In the genomic region with DNA sequence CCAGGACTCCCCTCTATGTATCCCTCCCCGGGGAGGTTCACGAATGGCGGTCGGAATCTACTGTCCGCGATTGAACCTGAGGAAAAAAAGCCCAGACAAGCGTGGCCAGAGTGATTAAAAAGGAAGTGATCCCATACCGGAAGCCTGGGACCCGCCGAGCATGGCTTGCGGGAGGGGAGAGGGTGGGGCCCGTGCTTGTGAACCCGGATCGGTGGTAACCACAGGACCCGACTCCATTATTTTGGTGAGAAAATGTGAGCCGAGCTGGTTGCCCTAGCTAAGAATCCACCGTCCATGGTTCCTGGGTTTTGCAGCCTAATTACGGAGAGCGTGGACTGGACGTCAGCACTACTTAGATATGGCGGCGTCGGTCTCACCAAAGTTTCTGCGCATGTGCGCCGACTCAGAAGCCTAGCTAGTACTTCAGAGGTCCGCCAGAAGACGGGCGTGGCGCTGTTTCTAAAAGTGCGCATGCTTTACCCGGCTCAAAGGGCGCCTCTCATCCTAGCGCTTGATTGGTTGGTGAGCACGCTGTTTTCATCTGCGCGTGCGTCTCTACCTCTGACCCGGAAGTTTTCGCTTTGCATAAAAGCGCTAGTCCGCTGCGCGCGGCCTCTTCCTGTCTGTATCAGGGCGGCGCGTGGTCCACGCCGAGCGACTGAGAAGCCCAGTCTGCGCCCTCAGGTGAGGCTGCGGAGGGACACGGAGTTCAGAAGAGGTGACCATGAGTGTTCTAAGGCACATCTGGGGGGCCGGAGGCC, we compare ENCODE assay signal across 8 mouse cellular contexts. TPM values are rescaled to one million over a fixed set of nuclear protein-coding genes. Genes with fewer than 3 reads are reported as not detected.
DNase-seq lines count a peak whose midpoint lies in the region; ATAC-seq lines count a peak whose summit lies in the region.

Gene Rps5 (plus strand): TSS at position 586 of the 761 bp plus-strand sequence.

- peak; percentile 98 for ATAC-seq in heart, embryonic 13.5 days (ENCODE audit: extremely low read depth, insufficient number of reproducible peaks, low FRiP score, low TSS enrichment)
- ATAC-seq in liver, embryonic 12.5 days = peak; percentile 97
- ATAC-seq in stomach, embryonic 15.5 days (ENCODE audit: insufficient read depth, low FRiP score, low read depth) = peak; percentile 98

- H3K9ac ChIP-seq in heart, embryonic 13.5 days = peak within 1 kb of the TSS; percentile 96
- peak within 1 kb of the TSS; percentile 87 for H3K9ac ChIP-seq in liver, embryonic 12.5 days
- H3K9ac ChIP-seq in stomach, embryonic 15.5 days = peak within 1 kb of the TSS; percentile 77

- H3K36me3 ChIP-seq in heart, embryonic 13.5 days = peaks cover 41% of the 10 kb centered on the region
- H3K36me3 ChIP-seq in liver, embryonic 12.5 days = peaks cover 41% of the 10 kb centered on the region
- H3K36me3 ChIP-seq in stomach, embryonic 15.5 days = peaks cover 30% of the 10 kb centered on the region

- H3K27me3 ChIP-seq in heart, embryonic 13.5 days (replicated peaks) = peaks cover 2% of the 10 kb centered on the region; the same call in 1 of the 2 replicates
- H3K27me3 ChIP-seq in liver, embryonic 12.5 days (replicated peaks) = no peaks in the 10 kb centered on the region
- no peaks in the 10 kb centered on the region for H3K27me3 ChIP-seq in stomach, embryonic 15.5 days (replicated peaks)

- under 1% methylated on average over 55 of the region's 55 CpGs for WGBS in heart, embryonic 13.5 days
- under 1% methylated on average over 55 of the region's 55 CpGs for WGBS in liver, embryonic 12.5 days (ENCODE audit: insufficient replicate concordance)
- under 1% methylated on average over 55 of the region's 55 CpGs for WGBS in stomach, embryonic 15.5 days

- peak within 1 kb of the TSS; percentile 82 for H3K4me3 ChIP-seq in brown adipose tissue, adult 24 weeks (ENCODE audit: insufficient read depth, low read depth, low read length)
- peak within 1 kb of the TSS; percentile 98 for H3K4me3 ChIP-seq in heart, embryonic 13.5 days
- H3K4me3 ChIP-seq in liver, embryonic 12.5 days = peak within 1 kb of the TSS; percentile 84
- peak within 1 kb of the TSS; percentile 87 for H3K4me3 ChIP-seq in stomach, embryonic 15.5 days (replicated peaks)

- H3K4me1 ChIP-seq in brown adipose tissue, adult 24 weeks (ENCODE audit: control insufficient read depth, insufficient read depth, insufficient read length, low read length) = peaks cover 6% of the 10 kb centered on the region; the same call in 1 of the 2 replicates
- H3K4me1 ChIP-seq in heart, embryonic 13.5 days = peaks cover 20% of the 10 kb centered on the region
- peaks cover 44% of the 10 kb centered on the region for H3K4me1 ChIP-seq in liver, embryonic 12.5 days
- H3K4me1 ChIP-seq in stomach, embryonic 15.5 days = peaks cover 12% of the 10 kb centered on the region; the same call in 1 of the 2 replicates

- no peaks in the 10 kb centered on the region for H3K9me3 ChIP-seq in heart, embryonic 13.5 days
- no peaks in the 10 kb centered on the region for H3K9me3 ChIP-seq in liver, embryonic 12.5 days (replicated peaks)
- no peaks in the 10 kb centered on the region for H3K9me3 ChIP-seq in stomach, embryonic 15.5 days

- H3K27ac ChIP-seq in brown adipose tissue, adult 24 weeks (replicated peaks; ENCODE audit: low read depth, low read length) = peak within 1 kb of the TSS; percentile 96
- peak within 1 kb of the TSS; percentile 98 for H3K27ac ChIP-seq in heart, embryonic 13.5 days (replicated peaks)
- peak within 1 kb of the TSS; percentile 91 for H3K27ac ChIP-seq in liver, embryonic 12.5 days
- peak within 1 kb of the TSS; percentile 98 for H3K27ac ChIP-seq in stomach, embryonic 15.5 days

- peak; percentile 99 for DNase-seq in CD4-positive, CD25-positive, alpha-beta regulatory T cell, adult 2 months (ENCODE audit: low read depth, low spot score)
- DNase-seq in fat pad, adult 2 months (ENCODE audit: extremely low read depth, low read depth, low spot score) = peak; percentile 90
- DNase-seq in kidney, postnatal 10 days = peak; percentile 99
- peak; percentile 98 to 99 for DNase-seq in natural killer cell, adult 2 months (ENCODE audit: low spot score in 2 of 2)

- H3K4me2 ChIP-seq in heart, embryonic 13.5 days = peak within 1 kb of the TSS; percentile 99
- H3K4me2 ChIP-seq in liver, embryonic 12.5 days = peak within 1 kb of the TSS; percentile 88
- H3K4me2 ChIP-seq in stomach, embryonic 15.5 days = peak within 1 kb of the TSS; percentile 75

RNA-seq across cellular contexts. Expression of gene Rps5, which starts in this region (rescaled TPM):
- polyA plus RNA-seq in brown adipose tissue, adult 24 weeks (2012; ENCODE audit: insufficient read depth, insufficient read length, missing spikeins) = 533 and 648 TPM in 2 replicates
- polyA plus RNA-seq in heart, embryonic 13.5 days (2015; fragmentation: Nextera tagmentation; extraction: Ambion mirVana) = 564 and 647 TPM in 2 replicates
- 813 and 821 TPM in 2 replicates for polyA plus RNA-seq in liver, embryonic 12.5 days (2016; fragmentation: Nextera tagmentation; extraction: Ambion mirVana)
- 988 and 1,049 TPM in 2 replicates for polyA plus RNA-seq in stomach, embryonic 15.5 days (2015; fragmentation: Nextera tagmentation; extraction: Ambion mirVana)

Comparison
In these comparisons a context has a peak if more than half of its experiments do, and no peak if none do; other contexts are left out.
1. Peak in every context shown above with its lines: DNase-seq, ATAC-seq, H3K4me3 ChIP-seq and H3K27ac ChIP-seq.